Mouse (Mus musculus) gastrocnemius, postnatal 36 days (tissue): Measurements from ENCODE around the gene Dapk2. TPM values are rescaled to one million over a fixed set of nuclear protein-coding genes. Genes with fewer than 3 reads are reported as not detected.

Source experiments
- DNase-seq, 2 experiments: peaks; one replicate each; pipeline ENCODE4 v3.0.0; 2022
- intact Hi-C: fragments of 180-260 bp; cut with DNase I; formaldehyde crosslinking; loops from one replicate; pipeline ENCODE4 v1.15.1; 2025
- long read RNA-seq, 2 experiments: library from polyadenylated mRNA; stranded (forward); transcript quantifications; one replicate each; pipeline ENCODE4 v2.0.0; 2021
- total RNA-seq, 2 experiments: library from RNA; stranded (reverse); gene quantifications; 2 replicates each; pipeline ENCODE4 v1.2.3; 2021

The Dapk2 gene
- total RNA-seq = 10 to 100 TPM; 21.6 to 24.0 TPM
- long read RNA-seq, experiment 1, transcript Dapk2-203 (3 exons, 568 nt) = major isoform, 11 of 45 reads
- long read RNA-seq, experiment 1, partial matches to known transcripts = 1 of 45 reads
- long read RNA-seq, experiment 1, other reads (novel, unspliced or antisense) = 29 of 45 reads
- long read RNA-seq, experiment 2, partial matches to known transcripts = 4 of 39 reads
- long read RNA-seq, experiment 2, other reads (novel, unspliced or antisense) = 28 of 39 reads

- DNase-seq = peak; percentile 86
- intact Hi-C loops = loop anchor here (5.0 kb wide), 3 partner anchors 84 to 124 kb away; no protein-coding TSS in a partner anchor
Observed at GRCm38 (mm10) chr9:66157958-66158830, at the start of gene Dapk2. Dapk2 (plus strand) TSS chr9:66158223.

DNA sequence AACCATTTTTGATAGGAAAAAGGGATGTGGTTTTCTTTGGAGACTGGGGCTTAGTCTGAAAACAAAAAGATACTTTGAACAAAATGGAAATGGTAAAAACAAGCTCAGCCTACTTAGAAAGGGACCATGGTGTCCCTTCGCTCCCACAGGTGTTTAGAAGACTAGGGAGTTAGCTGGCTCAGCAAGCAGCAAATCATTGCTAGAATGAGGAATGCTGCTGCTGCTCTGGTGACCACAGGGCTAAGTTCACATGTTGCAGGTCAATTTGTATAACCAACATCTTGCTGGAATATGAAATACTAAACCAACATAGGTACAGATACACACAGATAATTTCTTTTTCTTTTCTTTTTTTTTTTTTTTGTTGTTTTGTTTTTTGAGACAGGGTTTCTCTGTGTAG lies 48.4 kb upstream of the Dapk2 start:
- intact Hi-C loops = no loop called here

DNA sequence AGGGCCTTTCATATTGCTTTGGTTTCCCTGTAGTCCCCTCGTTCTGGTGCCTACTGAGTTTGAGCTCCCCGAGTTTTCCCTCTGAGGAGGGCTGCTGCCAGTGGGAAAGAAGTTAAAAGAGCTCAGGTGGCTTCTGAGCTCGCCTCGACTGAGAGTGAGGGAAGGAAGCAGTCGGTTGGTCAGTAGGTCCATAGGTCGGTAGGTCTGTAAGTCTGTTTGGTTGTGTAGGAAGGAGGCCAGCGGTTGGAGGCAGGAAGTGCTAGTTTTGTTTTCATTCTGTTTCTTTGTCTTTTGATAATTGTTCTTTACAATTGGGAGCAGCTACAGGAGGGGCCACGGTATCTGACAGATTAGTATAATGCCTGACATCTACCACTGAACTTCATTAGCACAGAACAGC lies 47.9 kb upstream of the Dapk2 start:
- intact Hi-C loops = no loop called here
- DNase-seq = no peak

More for the DNA sequence above, 48.4 kb upstream of the Dapk2 start:
- no peak for DNase-seq

GRCm38 (mm10) chr9:66110611-66111379 lies 47.2 kb upstream of the Dapk2 start:
- DNase-seq = no peak
- intact Hi-C loops = no loop called here

DNA sequence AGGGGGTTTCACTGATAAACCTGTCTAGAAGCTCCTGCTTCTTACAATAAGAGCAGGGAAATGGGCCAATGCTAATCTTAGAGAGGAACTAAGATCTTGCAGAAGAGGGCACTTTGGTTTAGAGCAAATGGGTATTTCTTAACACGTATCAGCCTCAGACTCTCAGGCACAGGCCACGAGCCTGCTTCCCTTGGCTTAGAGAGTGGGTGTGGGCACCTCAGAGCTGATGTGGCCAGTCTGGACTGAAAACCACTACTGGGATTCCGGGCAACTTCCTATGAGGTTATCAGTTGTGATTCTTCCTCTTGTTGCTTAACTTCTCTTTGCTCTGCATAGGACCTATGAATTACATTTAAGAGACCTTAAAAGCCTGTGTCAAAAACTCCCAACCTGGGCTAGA lies 43.7 kb upstream of the Dapk2 start:
- no peak for DNase-seq
- intact Hi-C loops = no loop called here

DNA sequence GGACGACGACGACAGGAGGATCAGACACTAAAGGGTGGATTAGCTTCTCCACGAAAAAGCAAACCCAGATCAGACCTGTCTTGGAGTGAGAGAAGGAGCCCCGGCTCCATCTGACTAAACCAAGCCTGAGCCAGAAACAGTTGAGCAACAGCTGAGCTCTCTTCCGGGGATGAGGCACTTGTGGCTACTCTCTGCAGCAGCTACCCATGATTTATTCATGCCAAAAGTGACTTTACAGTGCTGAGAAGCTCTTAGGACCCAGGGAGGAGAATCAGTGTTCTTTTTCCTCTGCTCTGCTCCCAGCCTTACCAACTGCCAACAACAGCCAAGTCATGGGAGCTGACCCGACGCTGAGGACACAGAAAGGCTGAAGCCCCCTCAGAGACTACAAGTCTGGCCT lies 41.1 kb upstream of the Dapk2 start:
- DNase-seq = no peak
- intact Hi-C loops = no loop called here

DNA sequence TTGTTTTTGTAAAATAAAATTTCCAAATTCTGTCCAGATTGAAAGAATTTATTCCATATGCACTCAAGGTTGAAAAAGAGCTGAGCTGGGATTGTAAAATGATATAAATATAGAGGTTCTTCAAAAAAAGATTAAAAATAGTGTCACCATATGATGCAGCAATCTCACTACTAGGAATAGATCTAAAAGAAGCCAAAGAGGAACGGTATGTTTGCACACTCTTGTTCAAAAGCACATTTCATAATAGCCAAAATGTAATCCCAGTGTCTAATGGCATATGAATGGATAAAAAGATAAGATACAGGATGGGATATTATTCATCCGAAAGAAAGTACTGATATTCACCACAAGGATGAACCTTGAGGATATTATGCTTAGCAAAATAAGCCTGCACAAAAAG lies 38.5 kb upstream of the Dapk2 start:
- no peak for DNase-seq
- intact Hi-C loops = no loop called here

GRCm38 (mm10) chr9:66120106-66120505 lies 37.9 kb upstream of the Dapk2 start:
- intact Hi-C loops = no loop called here
- no peak for DNase-seq

DNA sequence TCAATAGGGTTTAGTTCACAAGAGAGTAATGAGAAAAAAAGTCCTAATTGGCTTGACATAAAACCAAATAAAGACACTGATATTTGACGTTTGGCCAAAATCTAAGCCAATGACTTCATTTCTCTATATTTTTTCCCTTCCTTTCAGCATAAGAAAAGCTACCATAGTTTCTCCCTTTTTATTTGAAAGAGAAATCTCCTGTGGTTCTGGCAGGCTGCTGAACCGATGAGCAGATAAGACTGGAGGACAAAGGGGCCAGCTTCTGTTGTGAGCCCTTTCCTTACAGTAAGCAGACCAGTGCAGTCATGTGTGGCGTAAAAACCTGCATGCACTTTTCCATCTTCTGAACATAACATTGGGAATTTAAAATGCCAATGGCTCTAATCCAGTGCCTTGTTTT lies 37.1 kb upstream of the Dapk2 start:
- intact Hi-C loops = no loop called here
- DNase-seq = no peak

DNA sequence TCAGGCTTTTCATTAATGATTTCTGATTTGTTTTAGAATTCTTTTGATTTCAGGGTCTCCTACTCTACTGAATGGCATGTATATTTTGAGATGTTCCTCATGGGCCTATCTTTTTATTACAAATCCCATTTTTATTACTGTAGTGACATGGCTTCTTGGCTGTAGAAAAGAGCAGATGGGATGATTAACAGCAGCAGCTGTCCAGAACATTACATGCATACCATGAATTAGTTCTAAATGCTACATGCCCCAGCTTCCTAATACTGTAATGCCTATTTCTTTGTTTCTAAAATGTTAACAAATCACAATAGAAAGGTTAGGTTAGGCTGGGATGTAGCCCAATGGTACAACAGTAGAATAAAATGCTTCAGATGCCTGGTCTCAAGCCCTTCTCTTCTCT lies 36.6 kb upstream of the Dapk2 start:
- DNase-seq = no peak
- intact Hi-C loops = no loop called here

DNA sequence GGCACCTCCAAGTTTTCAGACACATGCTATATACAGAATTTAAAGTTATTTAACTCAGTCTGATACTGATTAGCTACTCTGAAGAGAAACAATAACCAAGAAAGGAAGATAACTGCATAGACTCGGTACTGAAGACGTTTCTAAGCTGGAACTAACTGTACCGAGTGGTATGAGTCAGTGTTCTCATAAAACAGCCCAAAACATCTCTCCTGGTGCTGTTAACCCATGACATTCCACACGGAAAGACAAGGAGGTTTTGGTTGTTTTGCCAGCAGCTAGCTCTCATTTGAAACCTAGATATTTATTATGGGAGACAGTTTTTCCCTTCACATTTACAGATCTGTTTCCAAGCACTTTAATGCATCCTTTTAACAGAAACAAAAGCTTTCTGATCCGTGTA lies 34.4 kb upstream of the Dapk2 start:
- DNase-seq = no peak
- intact Hi-C loops = no loop called here

GRCm38 (mm10) chr9:66124111-66124531 lies 33.9 kb upstream of the Dapk2 start:
- DNase-seq = no peak

GRCm38 (mm10) chr9:66124681-66125542 lies 33.1 kb upstream of the Dapk2 start:
- intact Hi-C loops = no loop called here
- DNase-seq = peak; percentile 96 to 98

More at GRCm38 (mm10) chr9:66124111-66124531, 33.9 kb upstream of the Dapk2 start:
- intact Hi-C loops = no loop called here

- DNase-seq = no peak
- intact Hi-C loops = no loop called here
Observed at GRCm38 (mm10) chr9:66125543-66126455, 32.2 kb upstream of the Dapk2 start.

DNA sequence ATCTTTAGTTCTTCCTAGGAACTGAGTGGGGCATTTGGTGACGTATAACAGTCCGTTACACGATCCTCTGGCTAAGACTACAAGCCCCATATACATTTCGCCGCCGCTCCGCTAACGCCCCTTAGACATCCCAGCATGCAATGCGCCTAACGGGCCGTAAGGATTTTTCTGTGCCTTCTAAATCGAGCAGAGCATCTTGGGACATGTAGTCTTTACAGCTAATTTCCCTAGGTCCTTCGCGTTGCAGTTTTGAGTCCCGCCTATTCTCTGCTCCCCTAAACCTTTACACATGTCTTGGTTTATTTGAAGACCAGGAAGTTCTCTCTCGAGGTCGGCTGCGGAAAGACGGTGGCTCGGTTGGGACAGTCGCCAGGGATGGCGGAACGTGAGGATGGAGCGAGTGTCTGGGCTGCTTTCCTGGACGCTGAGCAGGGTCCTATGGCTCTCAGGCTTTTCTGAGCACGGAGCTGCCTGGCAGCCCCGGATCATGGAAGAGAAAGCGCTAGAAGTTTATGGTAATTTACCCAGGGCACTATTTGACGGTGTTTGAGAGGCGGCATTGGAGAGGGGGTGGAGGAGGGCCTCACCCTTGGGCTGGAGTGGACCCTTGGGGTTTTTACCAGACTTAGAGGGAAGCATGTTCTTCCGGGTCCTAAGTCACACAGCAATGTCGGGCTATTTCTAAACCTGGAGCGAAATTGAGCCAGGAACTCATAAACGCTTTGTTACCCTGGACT lies 31.4 kb upstream of the Dapk2 start, which contains the start of the genes Snx1 and Ciao2a:
Gene Snx1, minus strand, starts transcription at position 132 of the 737 bp plus-strand sequence.
Gene Ciao2a, plus strand, starts transcription at position 156 of the 737 bp plus-strand sequence.
- peak; percentile 78 to 89 for DNase-seq
- intact Hi-C loops = no loop called here

DNA sequence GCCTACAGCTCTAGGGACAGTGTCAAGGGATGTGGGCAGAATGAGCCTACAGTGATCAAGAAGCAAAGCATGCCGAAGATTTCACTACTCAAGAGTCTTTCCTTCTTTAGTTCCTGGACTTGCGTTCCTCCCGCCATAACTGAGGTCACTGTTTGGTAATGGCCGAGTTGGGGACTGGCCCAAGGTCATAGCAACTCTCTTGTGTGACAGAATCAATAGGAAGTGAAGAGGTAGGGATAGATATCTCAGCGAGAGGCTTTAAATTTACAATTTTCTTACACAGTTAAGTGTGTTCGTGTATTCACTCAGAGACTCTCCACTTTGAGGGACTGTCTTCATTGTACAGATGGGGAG lies 30.9 kb upstream of the Dapk2 start:
- DNase-seq = no peak

GRCm38 (mm10) chr9:66127884-66128283 lies 30.1 kb upstream of the Dapk2 start:
- DNase-seq = no peak
- intact Hi-C loops = no loop called here

More for the DNA sequence above, 30.9 kb upstream of the Dapk2 start:
- intact Hi-C loops = no loop called here

- DNase-seq = no peak
- intact Hi-C loops = loop anchor here (10.0 kb wide), 1 partner anchor 373 kb away; no protein-coding TSS in a partner anchor
Observed at GRCm38 (mm10) chr9:66131466-66131865, 26.6 kb upstream of the Dapk2 start.
